Mouse (Mus musculus): ENCODE results near the gene Abca9. TPM values are rescaled to one million over a fixed set of nuclear protein-coding genes. Genes with fewer than 3 reads are reported as not detected.

Gene Abca9
- total and polyA plus RNA-seq, 3 experiments: 0.08 to 0.13 (median 0.12) TPM

DNA sequence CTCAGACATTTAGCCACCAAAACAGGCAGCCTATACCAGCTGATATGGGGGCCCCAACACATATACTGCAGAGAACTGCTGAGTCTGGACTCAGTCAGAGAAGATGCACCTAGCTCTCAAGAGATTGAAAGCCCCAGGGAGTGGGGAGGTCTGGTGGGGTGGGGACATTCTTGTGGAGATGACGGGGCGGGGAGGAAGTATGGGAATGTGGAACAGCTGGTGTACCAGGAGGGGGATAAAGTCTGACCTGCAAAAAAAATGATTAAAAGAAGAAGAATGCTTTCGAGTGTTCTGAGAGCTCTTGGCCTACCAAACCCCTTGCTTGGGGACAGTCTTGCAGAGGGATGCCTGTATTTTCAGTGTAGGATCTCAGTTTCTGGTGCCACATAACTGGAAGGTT, 114.3 kb downstream of the Abca9 start:
- no peak for DNase-seq (ENCODE audit: extremely low read depth)
- no peak overlapping the region for H3K27ac ChIP-seq (ENCODE audit: insufficient read depth, low read depth)
- no peaks in the 10 kb centered on the region for H3K27me3 ChIP-seq (replicated peaks)
- H3K4me3 ChIP-seq (replicated peaks in 1 of 3; ENCODE audit: low read depth in 2 of 3, low read length in 2 of 3, poor library complexity in 1 of 3): no peak overlapping the region
- no peak overlapping the region for H3K4me2 ChIP-seq (ENCODE audit: insufficient read depth, low read depth, poor library complexity, severe bottlenecking)
- in situ Hi-C loops (cut with MboI; ENCODE audit: low pct_ligation_motif_present, low pct_unique_long_range_greater_than_20kb, low sequenced_read_pairs): no loop called here
- H3K4me1 ChIP-seq (ENCODE audit: control insufficient read depth in 1 of 2, insufficient read depth in 2 of 2): peaks cover 0 to 40% of the 10 kb centered on the region in 2 experiments; a peak in 3 of 4 replicates
- no peak overlapping the region for H3K9ac ChIP-seq (ENCODE audit: insufficient read depth, low read depth)
- TF ChIP-seq RCOR1 (conservative IDR thresholded peaks at IDR 0.05; ENCODE audit: low read depth, low read length) (no peak), CHD1 (IDR thresholded peaks at IDR 0.05; ENCODE audit: low read depth, low read length) (no peak), MYC (IDR thresholded peaks at IDR 0.05; ENCODE audit: low read depth, low read length) (no peak), ZC3H11A (IDR thresholded peaks at IDR 0.05; ENCODE audit: low read depth, low read length) (no peak), MAFK (IDR thresholded peaks at IDR 0.05; ENCODE audit: insufficient replicate concordance, low read length) (no peak), NELFE (IDR thresholded peaks at IDR 0.05; ENCODE audit: low read depth, low read length) (no peak)
- H3K9me3 ChIP-seq (replicated peaks; ENCODE audit: low read length): peaks cover 4% of the 10 kb centered on the region
- no peaks in the 10 kb centered on the region for H3K79me2 ChIP-seq (replicated peaks; ENCODE audit: control insufficient read depth, extremely low read depth, insufficient read depth, poor library complexity, severe bottlenecking)
- H3K36me3 ChIP-seq (replicated peaks in 1 of 2; ENCODE audit: control insufficient read depth in 1 of 2, insufficient read depth in 1 of 2, low read length in 1 of 2): no peaks in the 10 kb centered on the region
- dilution Hi-C loops (cut with MboI; ENCODE audit: extremely low pct_ligation_motif_present, extremely low pct_unique_long_range_greater_than_20kb, low sequenced_read_pairs): no loop called here

Other genes with a start within 250 kb of the Abca9 start
- gene Abca8b, start 172.4 kb downstream of the Abca9 start, total RNA-seq (2012; rRNA removed): 0.67 and 1.4 TPM in 2 replicates
- 1.4 TPM in 2 replicates for gene Abca8b, start 172.4 kb downstream of the Abca9 start, total RNA-seq (2014; rRNA removed)
- gene Abca8b, start 172.4 kb downstream of the Abca9 start, polyA plus RNA-seq (2012; ENCODE audit: insufficient read length, low read depth): 2.1 and 2.3 TPM in 2 replicates
- 0.08 TPM in 1 of 2 replicates, not detected in the other for gene Abca8a, start 72.2 kb downstream of the Abca9 start, total RNA-seq (2012; rRNA removed)
- 0.07 TPM in 1 of 2 replicates, not detected in the other for gene Abca8a, start 72.2 kb downstream of the Abca9 start, total RNA-seq (2014; rRNA removed)
- 0.05 TPM in 1 of 2 replicates, not detected in the other for gene Abca8a, start 72.2 kb downstream of the Abca9 start, polyA plus RNA-seq (2012; ENCODE audit: insufficient read length, low read depth)
- gene Abca6, start 83.6 kb upstream of the Abca9 start, total RNA-seq (2012; rRNA removed): 0.04 and 0.25 TPM in 2 replicates
- 0.68 and 1.3 TPM in 2 replicates for gene Abca6, start 83.6 kb upstream of the Abca9 start, total RNA-seq (2014; rRNA removed)
- gene Abca6, start 83.6 kb upstream of the Abca9 start, polyA plus RNA-seq (2012; ENCODE audit: insufficient read length, low read depth): 0.41 and 0.81 TPM in 2 replicates
- gene Abca5, start 169.5 kb upstream of the Abca9 start, total RNA-seq (2012; rRNA removed): 3.1 and 5.0 TPM in 2 replicates
- gene Abca5, start 169.5 kb upstream of the Abca9 start, total RNA-seq (2014; rRNA removed): 6.2 and 8.7 TPM in 2 replicates
- 3.5 and 6.2 TPM in 2 replicates for gene Abca5, start 169.5 kb upstream of the Abca9 start, polyA plus RNA-seq (2012; ENCODE audit: insufficient read length, low read depth)
- gene Map2k6, start 230.9 kb upstream of the Abca9 start, total RNA-seq (2012; rRNA removed): 11.3 and 16.8 TPM in 2 replicates
- 21.9 and 23.0 TPM in 2 replicates for gene Map2k6, start 230.9 kb upstream of the Abca9 start, total RNA-seq (2014; rRNA removed)
- 16.9 and 18.0 TPM in 2 replicates for gene Map2k6, start 230.9 kb upstream of the Abca9 start, polyA plus RNA-seq (2012; ENCODE audit: insufficient read length, low read depth)